Mouse (Mus musculus) liver, embryonic 13.5 days (tissue): ENCODE data around the gene Rsrp1. TPM values are rescaled to one million over a fixed set of nuclear protein-coding genes. Genes with fewer than 3 reads are reported as not detected.

Experiments used
- ATAC-seq: fragments of 200-750 bp; cut with Nextera tagmentation; 2 replicates; pipeline ENCODE4 v1.8.0; 2017; ENCODE audit warnings: low read depth, mild to moderate bottlenecking, moderate number of reproducible peaks, moderate library complexity
- DNase-seq: peaks from one replicate; pipeline ENCODE4 v3.0.0; 2022
- H3K27ac ChIP-seq: fragments of 300-500 bp; sonication (generic); 2 replicates; pipeline ENCODE4 v1.5.1; 2015; ENCODE audit warnings: moderate library complexity, mild to moderate bottlenecking, inconsistent platforms
- H3K27me3 ChIP-seq: fragments of 300-500 bp; sonication (generic); 2 replicates; pipeline ENCODE4 v1.6.1; 2015; ENCODE audit warnings: mild to moderate bottlenecking, inconsistent platforms
- H3K36me3 ChIP-seq: fragments of 300-500 bp; sonication (generic); 2 replicates; pipeline ENCODE4 v1.6.1; 2015; ENCODE audit warnings: mild to moderate bottlenecking, inconsistent platforms
- H3K4me1 ChIP-seq: fragments of 300-500 bp; sonication (generic); replicated peaks from 2 replicates; pipeline ENCODE4 v1.6.1; 2015; ENCODE audit warnings: inconsistent platforms
- H3K4me2 ChIP-seq: fragments of 300-500 bp; sonication (generic); 2 replicates; pipeline ENCODE4 v1.6.1; 2015; ENCODE audit warnings: inconsistent platforms, mild to moderate bottlenecking, moderate library complexity
- H3K4me3 ChIP-seq: fragments of 300-500 bp; sonication (generic); replicated peaks from 2 replicates; pipeline ENCODE4 v1.5.1; 2015; ENCODE audit warnings: mild to moderate bottlenecking, inconsistent platforms
- H3K9ac ChIP-seq: fragments of 300-500 bp; sonication (generic); 2 replicates; pipeline ENCODE4 v1.6.1; 2015; ENCODE audit warnings: mild to moderate bottlenecking, inconsistent platforms
- H3K9me3 ChIP-seq: fragments of 300-500 bp; sonication (generic); replicated peaks from 2 replicates; pipeline ENCODE4 v1.6.1; 2016; ENCODE audit warnings: inconsistent platforms
- WGBS: fragments of 180-500 bp; shearing (Covaris S2); methylation state at CpG from one replicate; pipeline ENCODE4 v1.1.7; 2015; ENCODE audit not compliant: insufficient replicate concordance; 5-methylcytosine and 5-hydroxymethylcytosine counted together
- polyA plus RNA-seq: library from polyadenylated mRNA; unstranded; fragments of >200 nt; fragmentation: Nextera tagmentation; extraction: Ambion mirVana; gene quantifications from 2 replicates; pipeline ENCODE4 v1.2.1, GENCODE M21; 2015

The Rsrp1 gene
- 232 and 286 TPM in 2 replicates for polyA plus RNA-seq

DNA sequence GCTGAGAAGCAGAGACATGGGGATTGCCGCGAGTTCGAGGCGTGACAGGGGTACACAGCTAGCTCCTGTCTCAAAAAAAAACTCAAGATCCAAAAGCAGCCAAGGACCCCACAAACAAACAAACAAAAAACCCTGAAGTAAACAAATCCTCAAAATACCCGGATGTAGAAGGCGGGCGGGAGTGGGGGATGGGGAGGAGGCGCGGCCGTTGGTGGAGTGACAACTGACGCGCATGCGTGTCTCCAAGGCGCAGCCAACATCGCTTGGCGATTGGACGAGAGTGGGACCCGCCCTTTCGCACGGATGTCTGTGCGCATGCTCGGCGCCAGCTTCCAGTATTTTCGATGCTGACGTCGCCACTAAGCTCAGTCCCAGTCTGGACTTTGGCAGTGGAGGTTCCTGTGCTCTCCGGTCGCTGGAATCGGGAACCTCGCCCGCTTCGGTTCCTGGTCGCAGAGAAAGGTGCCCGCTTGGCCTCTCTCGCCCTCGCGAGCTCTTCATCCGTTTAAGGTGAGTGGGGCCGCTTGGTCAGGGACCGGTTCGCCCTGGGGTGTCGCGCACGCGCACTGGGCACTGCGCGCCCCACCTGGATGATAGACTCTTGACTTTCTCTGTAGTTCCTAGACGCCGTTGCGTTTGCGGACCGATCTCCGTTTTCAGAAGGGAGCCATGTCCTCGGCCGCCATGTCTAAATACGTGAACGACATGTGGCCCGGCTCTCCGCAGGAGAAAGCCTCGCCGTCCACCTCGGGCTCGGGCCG, at the start of gene Rsrp1:
Rsrp1 (plus strand) TSS at position 335 of the 761 bp plus-strand sequence.
- WGBS = under 1% methylated on average over 64 of the region's 64 CpGs
- Histone ChIP-seq H3K4me1 (peaks cover 64% of the 10 kb centered on the region), H3K27me3 (no peaks in the 10 kb centered on the region), H3K4me3 (peak within 1 kb of the TSS; percentile 92), H3K36me3 (peaks cover 45% of the 10 kb centered on the region), H3K4me2 (peak within 1 kb of the TSS; percentile 77), H3K27ac (peak within 1 kb of the TSS; percentile 98), H3K9ac (peak within 1 kb of the TSS; percentile 100), H3K9me3 (no peaks in the 10 kb centered on the region)
- ATAC-seq = peak; percentile 84
- DNase-seq = peak; percentile 96

DNA sequence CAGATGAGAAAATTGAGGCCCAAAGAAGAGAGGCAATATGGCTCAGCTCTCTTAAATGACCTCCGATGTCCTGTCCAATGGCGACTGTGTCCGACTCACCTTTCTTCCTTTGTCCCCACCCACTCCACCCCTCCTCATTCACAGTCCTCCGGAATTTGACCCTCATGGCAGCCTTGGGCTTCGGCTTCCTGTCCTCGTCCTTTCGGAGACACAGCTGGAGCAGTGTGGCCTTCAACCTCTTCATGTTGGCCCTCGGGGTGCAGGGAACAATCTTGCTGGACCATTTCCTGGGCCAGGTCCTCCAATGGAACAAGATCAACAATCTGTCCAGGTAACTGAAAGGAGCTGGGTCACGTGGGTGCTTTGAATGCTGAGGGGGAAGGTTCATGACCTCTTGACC, 47.2 kb upstream of the Rsrp1 start:
- no peak overlapping the region for H3K4me3 ChIP-seq
- peaks cover 93% of the 10 kb centered on the region for H3K36me3 ChIP-seq
- no peak for ATAC-seq
- 84% methylated on average over 9 of the region's 9 CpGs for WGBS
- no peak overlapping the region for H3K9ac ChIP-seq
- peaks cover 56% of the 10 kb centered on the region for H3K4me1 ChIP-seq
- no peak for DNase-seq
- no peak overlapping the region for H3K4me2 ChIP-seq
- H3K27me3 ChIP-seq = no peaks in the 10 kb centered on the region
- no peaks in the 10 kb centered on the region for H3K9me3 ChIP-seq
- no peak overlapping the region; the same call in 1 of the 2 replicates for H3K27ac ChIP-seq

- Histone ChIP-seq H3K4me3 (peak overlapping the region; percentile 27), H3K9ac (no peak overlapping the region), H3K4me2 (peak overlapping the region; percentile 53), H3K9me3 (no peaks in the 10 kb centered on the region), H3K4me1 (peaks cover 37% of the 10 kb centered on the region), H3K27me3 (no peaks in the 10 kb centered on the region), H3K27ac (peak overlapping the region; percentile 47), H3K36me3 (peaks cover 97% of the 10 kb centered on the region)
- 11% methylated on average over 17 of the region's 17 CpGs for WGBS
- ATAC-seq (peak; percentile 28; the same call in 1 of the 2 replicates), DNase-seq (peak; percentile 56)
These were observed 43.9 kb upstream of the Rsrp1 start for GRCm38 (mm10) chr4:134879410-134879981.

DNA sequence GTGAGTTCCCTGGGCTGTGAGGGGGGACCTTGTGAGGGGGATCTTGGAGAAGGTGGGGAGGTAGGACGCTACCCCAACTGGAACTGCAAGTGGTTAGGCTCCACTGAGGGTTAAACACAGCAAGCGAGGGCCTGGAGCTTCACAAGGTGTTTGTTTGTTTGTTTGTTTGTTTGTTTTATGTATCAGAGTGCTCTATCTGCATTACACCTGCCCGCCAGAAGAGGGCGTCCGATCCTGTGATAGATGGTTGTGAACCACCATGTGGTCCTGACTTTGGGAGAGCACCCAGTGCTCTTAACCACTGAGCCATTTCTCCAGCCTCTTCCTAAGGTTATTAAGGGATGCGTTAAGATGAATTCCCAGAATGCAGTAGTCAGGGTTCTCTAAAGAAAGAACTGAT, 43.4 kb upstream of the Rsrp1 start:
- Histone ChIP-seq H3K27ac (0 out of 2 replicates have a peak overlapping the region, but pooled peaks have one; percentile 47), H3K9ac (no peak overlapping the region), H3K36me3 (peaks cover 97% of the 10 kb centered on the region), H3K4me2 (peak overlapping the region; percentile 53), H3K27me3 (no peaks in the 10 kb centered on the region), H3K9me3 (no peaks in the 10 kb centered on the region), H3K4me1 (peaks cover 36% of the 10 kb centered on the region), H3K4me3 (peak overlapping the region; percentile 27; the same call in 1 of the 2 replicates)
- 42% methylated on average over 6 of the region's 6 CpGs for WGBS
- DNase-seq (no peak), ATAC-seq (no peak)

DNA sequence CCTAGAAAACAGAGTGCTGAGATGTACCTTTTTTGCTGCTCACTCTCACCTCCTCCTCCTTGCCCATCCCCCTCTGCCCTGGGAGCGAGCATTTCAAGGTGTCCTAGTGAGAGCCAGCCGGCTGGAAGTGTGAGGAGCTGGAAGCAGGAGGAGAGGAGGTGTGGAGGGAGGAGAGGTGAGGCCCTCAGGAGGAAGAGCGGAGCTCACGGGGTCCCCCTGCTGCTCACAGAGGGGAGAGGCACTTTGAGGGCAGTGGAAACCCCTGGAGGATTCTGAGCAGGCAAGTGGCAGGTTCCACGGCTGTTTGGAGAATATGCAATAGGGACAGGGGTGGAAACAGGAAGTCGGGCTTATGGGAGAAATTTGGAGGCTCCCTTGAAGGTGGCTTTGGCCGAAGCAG, 40.1 kb upstream of the Rsrp1 start:
- WGBS = 28% methylated on average over 7 of the region's 7 CpGs
- ATAC-seq (peak; percentile 37; the same call in 1 of the 2 replicates), DNase-seq (no peak)
- peaks cover 97% of the 10 kb centered on the region for H3K36me3 ChIP-seq
- H3K9me3 ChIP-seq = no peaks in the 10 kb centered on the region
- H3K4me1 ChIP-seq = peaks cover 25% of the 10 kb centered on the region
- H3K9ac ChIP-seq = no peak overlapping the region
- H3K27ac ChIP-seq = no peak overlapping the region
- H3K4me3 ChIP-seq = no peak overlapping the region
- H3K27me3 ChIP-seq = no peaks in the 10 kb centered on the region
- H3K4me2 ChIP-seq = no peak overlapping the region

DNA sequence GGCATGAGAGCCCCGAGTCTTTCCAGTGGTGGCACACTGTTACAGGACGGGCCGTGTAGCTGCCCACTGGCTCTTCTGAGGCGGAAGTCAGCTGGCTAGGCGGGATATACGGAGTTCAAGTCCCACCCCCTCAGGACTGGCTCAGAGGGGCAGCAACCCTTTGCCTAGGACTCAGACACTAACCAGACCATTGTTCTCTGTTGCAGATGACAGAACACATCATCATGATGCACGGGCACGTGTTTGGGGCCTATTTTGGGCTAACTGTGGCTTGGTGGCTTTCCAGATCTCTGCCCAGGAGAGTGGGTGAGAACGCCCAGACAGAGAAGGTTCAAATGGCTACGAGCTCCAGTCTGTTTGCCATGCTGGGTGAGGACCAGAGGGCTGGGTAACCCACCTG, 39.6 kb upstream of the Rsrp1 start:
- H3K4me1 ChIP-seq = peaks cover 19% of the 10 kb centered on the region
- peaks cover 97% of the 10 kb centered on the region for H3K36me3 ChIP-seq
- WGBS = 82% methylated on average over 10 of the region's 10 CpGs
- H3K4me3 ChIP-seq = no peak overlapping the region
- no peaks in the 10 kb centered on the region for H3K27me3 ChIP-seq
- H3K9ac ChIP-seq = no peak overlapping the region
- H3K9me3 ChIP-seq = no peaks in the 10 kb centered on the region
- ATAC-seq (no peak), DNase-seq (no peak)
- no peak overlapping the region for H3K27ac ChIP-seq
- no peak overlapping the region for H3K4me2 ChIP-seq

DNA sequence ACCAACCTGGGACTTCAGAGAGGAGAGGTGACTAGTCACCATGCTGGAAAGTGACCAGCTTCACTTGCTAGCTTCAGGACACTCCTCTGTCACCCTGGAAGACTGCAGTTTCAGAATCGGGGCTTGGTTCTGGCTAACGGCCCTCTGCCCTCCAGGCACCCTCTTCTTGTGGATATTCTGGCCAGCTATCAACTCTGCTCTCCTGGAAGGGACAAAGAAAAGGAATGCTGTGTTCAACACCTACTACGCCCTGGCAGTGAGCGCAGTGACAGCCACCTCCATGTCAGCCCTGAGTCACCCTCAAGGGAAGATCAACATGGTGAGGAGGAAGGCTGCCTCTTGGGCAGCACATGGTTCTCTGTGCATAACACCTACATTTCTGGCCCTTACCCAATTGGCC, 39.0 kb upstream of the Rsrp1 start:
- Histone ChIP-seq H3K9ac (no peak overlapping the region), H3K4me3 (no peak overlapping the region), H3K27me3 (no peaks in the 10 kb centered on the region), H3K4me2 (no peak overlapping the region), H3K4me1 (peaks cover 14% of the 10 kb centered on the region), H3K36me3 (peaks cover 97% of the 10 kb centered on the region), H3K27ac (no peak overlapping the region), H3K9me3 (no peaks in the 10 kb centered on the region)
- no peak for ATAC-seq
- DNase-seq = no peak
- WGBS = 90% methylated on average over 4 of the region's 4 CpGs

GRCm38 (mm10) chr4:134892096-134892495, 31.3 kb upstream of the Rsrp1 start:
- Histone ChIP-seq H3K9ac (no peak overlapping the region), H3K36me3 (peaks cover 100% of the 10 kb centered on the region), H3K4me3 (no peak overlapping the region), H3K4me1 (no peaks in the 10 kb centered on the region), H3K27me3 (no peaks in the 10 kb centered on the region), H3K4me2 (no peak overlapping the region), H3K9me3 (no peaks in the 10 kb centered on the region), H3K27ac (no peak overlapping the region)
- ATAC-seq (no peak), DNase-seq (no peak)
- 78% methylated on average over 6 of the region's 6 CpGs for WGBS

GRCm38 (mm10) chr4:134897256-134897655, 26.1 kb upstream of the Rsrp1 start:
- no peak overlapping the region for H3K9ac ChIP-seq
- H3K9me3 ChIP-seq = no peaks in the 10 kb centered on the region
- peak; percentile 30; the same call in 1 of the 2 replicates for ATAC-seq
- H3K36me3 ChIP-seq = peaks cover 100% of the 10 kb centered on the region
- H3K4me2 ChIP-seq = no peak overlapping the region
- H3K27ac ChIP-seq = no peak overlapping the region
- WGBS = 92% methylated on average over 6 of the region's 6 CpGs
- no peak for DNase-seq
- no peaks in the 10 kb centered on the region for H3K27me3 ChIP-seq
- no peaks in the 10 kb centered on the region for H3K4me1 ChIP-seq
- no peak overlapping the region for H3K4me3 ChIP-seq

GRCm38 (mm10) chr4:134901126-134901525, 22.3 kb upstream of the Rsrp1 start:
- H3K4me2 ChIP-seq = no peak overlapping the region
- H3K9me3 ChIP-seq = no peaks in the 10 kb centered on the region
- H3K9ac ChIP-seq = no peak overlapping the region
- H3K4me3 ChIP-seq = no peak overlapping the region
- no peak overlapping the region for H3K27ac ChIP-seq
- DNase-seq = no peak
- no peaks in the 10 kb centered on the region for H3K4me1 ChIP-seq
- H3K27me3 ChIP-seq = no peaks in the 10 kb centered on the region
- ATAC-seq = no peak
- 87% methylated on average over 8 of the region's 8 CpGs for WGBS
- peaks cover 99% of the 10 kb centered on the region for H3K36me3 ChIP-seq

DNA sequence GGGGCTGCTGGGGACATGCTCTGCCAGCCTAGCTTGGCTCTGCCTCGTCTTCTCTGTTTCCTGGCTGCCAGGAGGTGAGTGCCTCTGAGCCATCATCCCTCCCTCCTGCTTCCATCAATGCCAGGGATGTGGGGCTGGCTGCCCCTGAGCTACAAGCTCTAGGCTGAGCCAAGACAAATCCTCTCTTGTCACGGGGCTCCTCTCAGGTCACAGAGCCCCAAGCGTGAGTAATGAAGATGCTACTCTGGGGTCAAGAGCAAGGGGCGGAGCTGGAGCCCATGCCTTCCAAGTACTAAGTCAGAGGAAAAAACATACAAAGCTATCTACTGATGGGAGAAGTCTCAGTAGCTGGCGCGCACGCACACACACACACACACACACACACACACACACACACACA, 20.3 kb upstream of the Rsrp1 start:
- H3K4me2 ChIP-seq = no peak overlapping the region
- peaks cover 98% of the 10 kb centered on the region for H3K36me3 ChIP-seq
- H3K9ac ChIP-seq = no peak overlapping the region
- 77% methylated on average over 7 of the region's 7 CpGs for WGBS
- DNase-seq (no peak), ATAC-seq (no peak)
- H3K9me3 ChIP-seq = no peaks in the 10 kb centered on the region
- H3K4me3 ChIP-seq = no peak overlapping the region
- peaks cover 6% of the 10 kb centered on the region for H3K4me1 ChIP-seq
- no peaks in the 10 kb centered on the region for H3K27me3 ChIP-seq
- no peak overlapping the region for H3K27ac ChIP-seq
